Mouse (Mus musculus) cerebellum, adult 2 months (tissue): ENCODE data around the gene Nrxn2. TPM values are rescaled to one million over a fixed set of nuclear protein-coding genes. Genes with fewer than 3 reads are reported as not detected.

Experiments used
- DNase-seq, 2 experiments: peaks; one replicate each; pipeline ENCODE4 v3.0.0; 2021
- H3K27ac ChIP-seq: fragments of 200-500 bp; 2 replicates; pipeline ENCODE4 v1.5.1; 2012; ENCODE audit warnings: low read length, control low read depth, inconsistent platforms; ENCODE audit not compliant: insufficient read depth
- H3K27me3 ChIP-seq: fragments of 200-500 bp; 2 replicates; pipeline ENCODE4 v1.6.1; 2012; ENCODE audit warnings: inconsistent platforms, mild to moderate bottlenecking, low read length, moderate library complexity; ENCODE audit not compliant: control insufficient read depth, insufficient read depth
- H3K4me1 ChIP-seq: fragments of 200-500 bp; 2 replicates; pipeline ENCODE4 v1.6.1; 2011; ENCODE audit warnings: low read length; ENCODE audit not compliant: control insufficient read depth, insufficient read depth
- H3K4me3 ChIP-seq: fragments of 200-500 bp; replicated peaks from 2 replicates; pipeline ENCODE3; 2011; ENCODE audit warnings: mild to moderate bottlenecking, low read depth, low read length, control low read depth; ENCODE audit not compliant: insufficient read depth
- CTCF ChIP-seq: fragments of 200-500 bp; IDR thresholded peaks from 2 replicates; pipeline ENCODE4 v1.5.1; 2011; ENCODE audit warnings: low read depth, mild to moderate bottlenecking, control low read depth, low read length, moderate library complexity, borderline replicate concordance; ENCODE audit not compliant: insufficient read depth
- POLR2A ChIP-seq: fragments of 200-500 bp; IDR thresholded peaks from 2 replicates; pipeline ENCODE4 v1.6.1; 2011; ENCODE audit warnings: low read length, control low read depth, borderline replicate concordance; ENCODE audit not compliant: insufficient read depth
- WGBS: fragments of 180-500 bp; shearing (Covaris S2); methylation state at CpG from one replicate; pipeline ENCODE4 v1.1.7; 2018; 5-methylcytosine and 5-hydroxymethylcytosine counted together
- polyA plus RNA-seq: library from polyadenylated mRNA; depleted of rRNA; stranded (reverse); fragments of >200 nt; gene quantifications from 2 replicates; pipeline ENCODE4 v1.2.3, GENCODE M21; 2012

Nrxn2 gene
- polyA plus RNA-seq, 1 experiment: 420 TPM

DNA sequence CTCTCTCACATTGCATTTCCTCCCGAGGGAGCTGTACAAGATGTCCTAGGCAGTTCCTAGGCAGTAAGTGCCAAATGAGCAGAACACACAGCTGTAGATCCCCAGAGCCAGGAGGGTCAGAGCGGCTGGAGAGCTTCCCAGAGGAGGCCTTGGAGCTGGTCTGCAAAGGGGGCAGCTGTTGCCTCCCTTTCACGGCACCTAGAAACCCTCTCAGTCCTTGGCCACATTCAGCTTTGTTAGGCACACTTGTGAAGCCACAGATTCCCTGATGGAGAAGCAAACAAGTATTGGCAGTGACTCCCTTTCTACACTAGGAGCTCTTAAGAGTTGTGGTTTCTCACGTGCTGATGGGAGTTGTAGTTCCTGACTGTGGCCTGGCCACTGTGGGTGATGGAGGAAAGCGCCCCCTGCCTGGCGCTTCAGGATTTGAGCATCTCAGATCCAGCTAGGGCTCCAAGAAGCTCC is 33.5 kb downstream of the Nrxn2 start:
- 12% methylated on average over 6 of the region's 6 CpGs for WGBS
- Histone ChIP-seq H3K4me1 (peaks cover 39% of the 10 kb centered on the region), H3K27me3 (no peaks in the 10 kb centered on the region), H3K4me3 (no peak overlapping the region), H3K27ac (no peak overlapping the region; the same call in 1 of the 2 replicates)
- no peak for TF ChIP-seq POLR2A
- TF ChIP-seq CTCF: peak; percentile 84
- DNase-seq: peak; percentile 81 to 84

DNA sequence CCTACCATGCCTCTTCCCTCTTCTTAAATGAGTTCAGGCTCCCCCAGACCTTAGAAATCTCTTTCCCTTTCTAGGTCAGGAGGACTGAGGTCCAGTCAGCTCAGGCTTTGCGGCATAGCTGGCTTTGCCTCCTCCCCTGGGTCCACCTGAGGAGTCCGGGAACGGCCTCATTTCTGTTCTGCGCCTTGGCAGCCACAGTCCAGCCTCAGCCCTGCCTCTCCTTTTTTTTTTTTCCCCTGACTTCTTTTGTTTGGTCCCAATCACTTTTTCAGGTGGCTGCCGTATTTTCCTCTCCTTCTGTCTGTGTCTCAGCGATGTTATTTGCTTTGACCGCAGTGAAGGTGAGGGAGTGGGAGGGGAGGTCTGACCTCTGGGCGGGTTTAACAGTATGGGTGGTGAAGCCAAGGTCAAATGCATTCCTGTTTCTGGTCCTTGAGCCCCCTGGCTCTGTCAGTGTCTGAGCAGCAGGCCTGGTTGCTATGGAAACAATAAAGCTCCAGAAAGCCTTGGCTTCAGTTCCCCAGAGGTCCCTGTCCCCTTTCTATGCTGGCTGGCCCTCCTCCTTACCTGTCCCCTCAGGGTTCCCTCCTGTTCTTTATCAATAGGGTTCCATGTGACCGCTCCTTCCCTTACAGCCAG is 34.3 kb downstream of the Nrxn2 start:
- H3K27me3 ChIP-seq: no peaks in the 10 kb centered on the region
- peaks cover 39% of the 10 kb centered on the region for H3K4me1 ChIP-seq
- no peak for DNase-seq
- H3K27ac ChIP-seq: peak overlapping the region; percentile 82
- no peak overlapping the region for H3K4me3 ChIP-seq
- 33% methylated on average over 9 of the region's 9 CpGs for WGBS
- TF ChIP-seq POLR2A (no peak), CTCF (no peak)

DNA sequence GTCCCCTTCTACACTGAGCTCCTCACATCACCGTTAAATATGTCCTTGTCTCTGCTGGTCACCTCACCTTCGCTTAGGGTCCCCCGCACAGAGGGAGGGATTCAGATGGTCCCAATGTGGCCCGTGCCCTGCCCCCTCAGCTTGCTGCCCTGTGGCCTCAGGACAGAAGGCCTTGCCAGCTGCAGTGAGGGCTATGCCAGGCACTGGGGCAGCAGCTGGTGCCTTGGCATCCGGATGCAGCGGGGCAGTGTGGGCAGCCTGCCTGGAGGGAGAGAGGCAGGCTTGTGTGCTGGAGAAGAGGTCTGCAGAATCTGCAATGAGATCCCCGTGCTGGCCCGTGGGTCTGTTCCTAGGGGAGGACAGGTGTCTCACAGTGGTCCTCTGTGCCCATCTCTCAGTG is 34.8 kb downstream of the Nrxn2 start:
- Histone ChIP-seq H3K4me3 (no peak overlapping the region), H3K27me3 (no peaks in the 10 kb centered on the region), H3K27ac (peak overlapping the region; percentile 82), H3K4me1 (peaks cover 39% of the 10 kb centered on the region)
- WGBS: 9% methylated on average over 8 of the region's 8 CpGs
- no peak for TF ChIP-seq POLR2A
- no peak for TF ChIP-seq CTCF
- DNase-seq: peak; percentile 73 to 78

DNA sequence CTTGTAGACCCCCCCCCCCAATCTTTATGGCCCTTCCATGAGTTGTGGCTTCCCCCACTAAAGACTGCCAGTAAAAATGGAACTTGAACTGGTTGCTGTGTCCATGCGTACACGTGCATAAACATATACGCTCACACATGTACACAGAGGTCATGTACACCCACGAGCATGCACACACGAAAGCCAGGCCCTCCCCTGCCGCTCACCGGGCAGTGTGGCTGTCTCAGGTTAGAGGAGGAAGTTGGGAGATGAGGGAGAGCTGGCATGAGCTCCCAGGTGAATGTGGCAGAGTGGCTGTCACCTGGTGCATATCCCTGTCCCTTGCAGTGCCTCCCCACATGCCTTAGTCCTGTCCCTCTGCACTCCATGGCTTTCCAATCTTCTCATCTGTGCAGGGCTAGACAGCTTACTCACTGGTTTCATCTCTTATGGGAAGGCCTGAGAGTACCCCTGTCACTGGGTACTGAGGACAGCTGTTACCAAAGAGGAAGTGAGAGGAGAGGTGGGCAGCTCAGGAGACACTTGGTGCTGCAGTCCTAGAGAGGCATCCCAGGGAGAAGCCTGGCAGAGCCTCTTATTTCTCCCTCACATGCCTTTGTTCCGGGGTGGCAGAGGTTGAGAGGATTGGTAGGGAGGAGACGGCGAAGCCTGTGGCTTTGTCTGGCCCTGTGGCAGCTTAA is 35.6 kb downstream of the Nrxn2 start:
- no peak for TF ChIP-seq CTCF
- TF ChIP-seq POLR2A: no peak
- Histone ChIP-seq H3K4me3 (no peak overlapping the region), H3K27me3 (no peaks in the 10 kb centered on the region), H3K4me1 (peaks cover 39% of the 10 kb centered on the region), H3K27ac (0 out of 2 replicates have a peak overlapping the region, but pooled peaks have one; percentile 11)
- no peak for DNase-seq
- 48% methylated on average over 10 of the region's 10 CpGs for whole genome bisulfite sequencing

DNA sequence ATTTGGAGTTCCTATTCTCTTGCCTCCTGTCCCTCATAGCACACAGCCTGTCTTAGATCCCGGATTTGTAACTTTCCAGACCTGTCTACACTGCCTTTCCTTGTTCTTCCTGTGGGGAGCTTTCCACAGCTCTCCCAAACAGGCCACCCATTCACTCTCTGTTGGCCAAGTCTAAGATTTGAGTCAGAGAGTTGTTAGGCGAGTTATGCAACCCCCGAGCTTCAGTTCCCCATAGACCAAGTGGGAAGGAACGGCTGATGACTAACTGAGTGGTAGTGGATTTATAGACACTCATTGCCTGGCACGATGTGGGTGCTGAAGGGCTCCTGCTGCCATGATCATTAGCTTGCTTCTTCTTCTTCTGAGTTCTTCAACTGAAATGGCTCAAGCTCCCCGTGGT is 41.0 kb downstream of the Nrxn2 start:
- no peaks in the 10 kb centered on the region for H3K27me3 ChIP-seq
- 94% methylated on average over 6 of the region's 6 CpGs for WGBS
- TF ChIP-seq CTCF (no peak), POLR2A (no peak)
- no peak overlapping the region for H3K4me3 ChIP-seq
- no peak overlapping the region for H3K27ac ChIP-seq
- DNase-seq: no peak
- H3K4me1 ChIP-seq: peaks cover 11% of the 10 kb centered on the region

DNA sequence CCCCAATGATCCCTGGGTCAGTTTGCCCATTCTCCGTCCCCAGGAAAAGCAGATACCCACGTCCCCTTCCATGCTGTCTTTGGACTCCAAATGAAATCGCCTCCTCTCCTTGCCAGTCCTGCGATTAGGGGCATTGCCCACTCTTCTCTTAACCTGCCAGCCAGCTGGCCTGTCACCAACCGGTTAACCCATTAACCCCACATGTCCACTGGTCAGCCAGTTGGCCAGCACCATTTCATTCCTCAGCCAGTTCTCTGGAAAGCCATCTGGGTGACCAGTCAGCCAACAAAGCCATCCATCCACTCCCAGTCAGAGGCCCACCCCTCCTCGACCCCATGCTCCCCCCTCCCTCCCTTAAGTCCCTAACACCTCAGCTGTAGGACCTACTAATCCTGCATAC is 44.3 kb downstream of the Nrxn2 start:
- TF ChIP-seq POLR2A (no peak), CTCF (no peak)
- no peaks in the 10 kb centered on the region for H3K27me3 ChIP-seq
- H3K4me3 ChIP-seq: no peak overlapping the region
- WGBS: 24% methylated on average over 6 of the region's 6 CpGs
- peaks cover 22% of the 10 kb centered on the region for H3K4me1 ChIP-seq
- no peak for DNase-seq
- H3K27ac ChIP-seq: no peak overlapping the region

DNA sequence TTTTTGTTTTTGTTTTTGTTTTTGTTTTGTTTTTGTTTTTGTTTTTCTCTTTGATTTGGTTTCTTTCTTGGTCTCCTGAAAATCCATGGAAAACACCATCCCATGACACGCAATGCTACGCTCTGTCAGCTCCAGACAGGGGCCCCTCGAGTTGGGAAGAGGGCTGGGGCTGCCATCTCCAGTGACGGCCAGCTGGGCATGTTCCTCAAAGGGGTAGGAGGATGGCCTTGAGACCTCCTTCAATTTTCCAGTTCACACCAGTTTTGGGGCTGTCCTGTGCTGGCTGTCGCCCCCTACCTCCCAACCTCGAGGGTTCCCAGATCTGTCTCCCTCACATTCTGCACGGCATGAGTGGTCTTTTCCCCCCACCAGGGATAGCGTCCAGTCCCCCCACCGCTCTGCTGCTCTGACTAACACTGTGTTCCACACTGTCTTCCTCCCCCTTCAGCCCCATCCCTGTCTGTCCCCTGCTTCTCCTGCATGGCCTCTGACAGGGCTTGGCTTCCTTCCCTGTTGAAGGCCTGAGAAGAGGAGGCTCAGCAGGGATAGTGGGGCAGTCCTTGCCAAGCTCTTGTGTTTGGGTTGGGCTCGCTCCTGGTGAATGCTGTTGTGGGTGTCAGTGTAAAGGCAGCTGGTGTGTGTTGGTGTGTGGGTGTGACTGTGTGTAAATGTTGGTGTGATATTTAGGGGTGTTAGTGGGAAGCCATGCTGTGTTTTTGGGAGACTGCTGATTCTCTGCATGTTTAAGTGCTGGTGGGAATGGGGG is 46.0 kb downstream of the Nrxn2 start:
- Histone ChIP-seq H3K4me3 (no peak overlapping the region), H3K27ac (peak overlapping the region; percentile 34; the same call in 1 of the 2 replicates), H3K27me3 (no peaks in the 10 kb centered on the region), H3K4me1 (peaks cover 22% of the 10 kb centered on the region)
- peak; percentile 60 to 72 for DNase-seq
- WGBS: 35% methylated on average over 10 of the region's 10 CpGs
- TF ChIP-seq POLR2A: no peak
- TF ChIP-seq CTCF: no peak

DNA sequence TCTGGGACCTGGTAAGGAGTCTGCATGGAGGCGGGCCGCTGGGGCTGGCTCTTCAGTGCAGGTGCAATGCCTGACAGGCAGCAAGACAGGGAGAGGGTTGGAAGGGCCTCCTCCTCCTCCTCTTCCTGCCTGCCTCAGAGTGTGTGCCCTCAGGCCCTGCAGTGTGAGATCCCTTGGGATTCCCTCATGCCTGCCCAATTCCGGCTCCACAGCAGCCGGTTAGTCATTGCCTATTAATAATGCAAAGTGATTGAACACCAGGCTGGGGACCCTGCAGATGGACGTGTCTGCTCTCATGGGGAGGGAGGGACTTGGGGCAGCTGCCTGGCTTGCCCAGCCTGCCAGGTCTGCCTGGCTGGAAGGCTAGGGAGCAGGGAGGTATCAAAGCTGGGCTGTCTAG is 46.6 kb downstream of the Nrxn2 start:
- H3K4me3 ChIP-seq: no peak overlapping the region
- WGBS: 13% methylated on average over 5 of the region's 5 CpGs
- TF ChIP-seq POLR2A (no peak), CTCF (no peak)
- H3K27ac ChIP-seq: peak overlapping the region; percentile 34; the same call in 1 of the 2 replicates
- peaks cover 22% of the 10 kb centered on the region for H3K4me1 ChIP-seq
- H3K27me3 ChIP-seq: no peaks in the 10 kb centered on the region
- DNase-seq: no peak
